18 mouse cellular contexts compared by ENCODE assay signal in genomic region chr6:37893586-37893985, GRCm38 (mm10).
"Had no signal": no experiment of that assay in that cellular context is flagged by ENCODE, and none has a peak within 500 bp of the region (broad histone marks: within the 10 kb centered on the region; RNA-seq: fewer than 3 reads in every experiment).

No protein-coding gene starts in this region.

- H3K4me1 ChIP-seq: midbrain, embryonic 10.5 days had no signal

- ATAC-seq: midbrain, embryonic 16.5 days had no signal

- H3K4me2 ChIP-seq: lung, embryonic 14.5 days; midbrain, embryonic 12.5 days; neural tube, embryonic 13.5 days; neural tube, embryonic 15.5 days had no signal

- DNase-seq: lung, adult 18-20 months; lung, embryonic 14.5 days; lung, postnatal 10 days; lung, postnatal 4 days; midbrain, embryonic 14.5 days; retina, postnatal 1 day; right cerebral cortex, adult 18-20 months; right cerebral cortex, postnatal 25 days; right cerebral cortex, postnatal 4 days; spleen, adult 18-20 months; thymus, postnatal 4 days had no signal

- H3K27ac ChIP-seq: liver, embryonic 14.5 days; midbrain, embryonic 10.5 days; midbrain, embryonic 12.5 days; neural tube, embryonic 13.5 days; neural tube, embryonic 15.5 days had no signal

- H3K27me3 ChIP-seq: midbrain, embryonic 12.5 days; neural tube, embryonic 13.5 days; neural tube, embryonic 15.5 days had no signal

- H3K4me3 ChIP-seq: midbrain, embryonic 10.5 days; midbrain, embryonic 12.5 days; myocyte; neural tube, embryonic 13.5 days; neural tube, embryonic 15.5 days had no signal

- H3K9ac ChIP-seq: liver, embryonic 14.5 days; lung, embryonic 14.5 days; midbrain, embryonic 12.5 days; neural tube, embryonic 13.5 days; neural tube, embryonic 15.5 days had no signal
